Mouse (Mus musculus): ENCODE results near the gene Hmg20a. TPM values are rescaled to one million over a fixed set of nuclear protein-coding genes. Genes with fewer than 3 reads are reported as not detected.

Hmg20a gene
- polyA plus RNA-seq, 1 experiment from 2014 or later: 49.8 TPM

GRCm38 (mm10) chr9:56460987-56461386 is 42.6 kb downstream of the Hmg20a start:
- no peak for ATAC-seq (ENCODE audit: low read depth)
- H3K4me1 ChIP-seq (ENCODE audit: control insufficient read depth, insufficient read depth, low read length): peaks cover 13% of the 10 kb centered on the region; the same call in 1 of the 2 replicates
- H3K9ac ChIP-seq (ENCODE audit: low read depth, low read length): no peak overlapping the region

GRCm38 (mm10) chr9:56462606-56463005 is 44.2 kb downstream of the Hmg20a start:
- no peaks in the 10 kb centered on the region for H3K27me3 ChIP-seq (replicated peaks; ENCODE audit: control insufficient read depth, insufficient read depth, low read length)
- peaks cover 3% of the 10 kb centered on the region for H3K36me3 ChIP-seq (ENCODE audit: control insufficient read depth, insufficient read depth, low read length)
- H3K4me2 ChIP-seq (ENCODE audit: low read depth, low read length): no peak overlapping the region
- H3K4me3 ChIP-seq (ENCODE audit: low read depth, low read length): no peak overlapping the region
- H3K9ac ChIP-seq (ENCODE audit: low read depth, low read length): no peak overlapping the region
- no peaks in the 10 kb centered on the region for H3K9me3 ChIP-seq (ENCODE audit: control insufficient read depth, low read length)
- no peak overlapping the region for H3K27ac ChIP-seq (replicated peaks; ENCODE audit: low read depth, low read length)
- H3K4me1 ChIP-seq (ENCODE audit: control insufficient read depth, insufficient read depth, low read length): peaks cover 13% of the 10 kb centered on the region; the same call in 1 of the 2 replicates
- DNase-seq (ENCODE audit: low spot score) (no peak), ATAC-seq (ENCODE audit: low read depth) (no peak)
- 86% methylated on average over 1 of the region's 1 CpGs for WGBS

More at GRCm38 (mm10) chr9:56460987-56461386, 42.6 kb downstream of the Hmg20a start:
- Histone ChIP-seq H3K4me2 (ENCODE audit: low read depth, low read length) (no peak overlapping the region), H3K36me3 (ENCODE audit: control insufficient read depth, insufficient read depth, low read length) (no peaks in the 10 kb centered on the region), H3K27ac (replicated peaks; ENCODE audit: low read depth, low read length) (no peak overlapping the region), H3K9me3 (ENCODE audit: control insufficient read depth, low read length) (no peaks in the 10 kb centered on the region), H3K27me3 (replicated peaks; ENCODE audit: control insufficient read depth, insufficient read depth, low read length) (no peaks in the 10 kb centered on the region), H3K4me3 (ENCODE audit: low read depth, low read length) (no peak overlapping the region)
- no peak for DNase-seq (ENCODE audit: low spot score)
- WGBS: 78% methylated on average over 5 of the region's 5 CpGs

DNA sequence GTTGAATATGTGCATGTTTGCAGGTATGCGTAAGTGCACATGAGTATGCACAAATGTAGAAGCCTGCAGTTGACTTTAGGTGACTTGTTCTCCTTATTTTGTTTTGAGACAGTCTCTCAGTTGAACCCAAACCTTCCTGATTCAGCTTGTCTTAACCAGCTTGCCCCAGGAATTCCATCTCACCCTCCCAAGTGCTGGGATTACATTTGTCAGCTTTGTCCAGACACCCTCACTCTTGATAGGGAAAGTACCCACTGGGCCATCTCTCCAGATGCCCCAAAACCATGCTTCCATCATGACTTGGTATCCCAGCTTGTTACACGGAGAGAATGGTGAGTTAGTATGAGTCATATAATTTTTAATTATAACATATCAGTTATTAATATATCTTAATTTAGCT is 44.6 kb downstream of the Hmg20a start:
- Histone ChIP-seq H3K27ac (replicated peaks; ENCODE audit: low read depth, low read length) (no peak overlapping the region), H3K36me3 (ENCODE audit: control insufficient read depth, insufficient read depth, low read length) (peaks cover 7% of the 10 kb centered on the region), H3K4me2 (ENCODE audit: low read depth, low read length) (no peak overlapping the region), H3K27me3 (replicated peaks; ENCODE audit: control insufficient read depth, insufficient read depth, low read length) (no peaks in the 10 kb centered on the region), H3K9me3 (ENCODE audit: control insufficient read depth, low read length) (no peaks in the 10 kb centered on the region), H3K4me1 (ENCODE audit: control insufficient read depth, insufficient read depth, low read length) (peaks cover 13% of the 10 kb centered on the region; the same call in 1 of the 2 replicates), H3K4me3 (ENCODE audit: low read depth, low read length) (no peak overlapping the region), H3K9ac (ENCODE audit: low read depth, low read length) (no peak overlapping the region)
- ATAC-seq (ENCODE audit: low read depth) (no peak), DNase-seq (ENCODE audit: low spot score) (no peak)
- WGBS: 92% methylated on average over 2 of the region's 2 CpGs

GRCm38 (mm10) chr9:56463686-56464515 is 45.5 kb downstream of the Hmg20a start:
- WGBS: 60% methylated on average over 4 of the region's 4 CpGs
- Histone ChIP-seq H3K4me1 (ENCODE audit: control insufficient read depth, insufficient read depth, low read length) (peaks cover 13% of the 10 kb centered on the region; the same call in 1 of the 2 replicates), H3K9me3 (ENCODE audit: control insufficient read depth, low read length) (no peaks in the 10 kb centered on the region), H3K4me3 (ENCODE audit: low read depth, low read length) (no peak overlapping the region), H3K4me2 (ENCODE audit: low read depth, low read length) (no peak overlapping the region), H3K27me3 (replicated peaks; ENCODE audit: control insufficient read depth, insufficient read depth, low read length) (no peaks in the 10 kb centered on the region), H3K36me3 (ENCODE audit: control insufficient read depth, insufficient read depth, low read length) (peaks cover 16% of the 10 kb centered on the region), H3K27ac (replicated peaks; ENCODE audit: low read depth, low read length) (no peak overlapping the region), H3K9ac (ENCODE audit: low read depth, low read length) (no peak overlapping the region)
- no peak for DNase-seq (ENCODE audit: low spot score)
- ATAC-seq (ENCODE audit: low read depth): no peak

DNA sequence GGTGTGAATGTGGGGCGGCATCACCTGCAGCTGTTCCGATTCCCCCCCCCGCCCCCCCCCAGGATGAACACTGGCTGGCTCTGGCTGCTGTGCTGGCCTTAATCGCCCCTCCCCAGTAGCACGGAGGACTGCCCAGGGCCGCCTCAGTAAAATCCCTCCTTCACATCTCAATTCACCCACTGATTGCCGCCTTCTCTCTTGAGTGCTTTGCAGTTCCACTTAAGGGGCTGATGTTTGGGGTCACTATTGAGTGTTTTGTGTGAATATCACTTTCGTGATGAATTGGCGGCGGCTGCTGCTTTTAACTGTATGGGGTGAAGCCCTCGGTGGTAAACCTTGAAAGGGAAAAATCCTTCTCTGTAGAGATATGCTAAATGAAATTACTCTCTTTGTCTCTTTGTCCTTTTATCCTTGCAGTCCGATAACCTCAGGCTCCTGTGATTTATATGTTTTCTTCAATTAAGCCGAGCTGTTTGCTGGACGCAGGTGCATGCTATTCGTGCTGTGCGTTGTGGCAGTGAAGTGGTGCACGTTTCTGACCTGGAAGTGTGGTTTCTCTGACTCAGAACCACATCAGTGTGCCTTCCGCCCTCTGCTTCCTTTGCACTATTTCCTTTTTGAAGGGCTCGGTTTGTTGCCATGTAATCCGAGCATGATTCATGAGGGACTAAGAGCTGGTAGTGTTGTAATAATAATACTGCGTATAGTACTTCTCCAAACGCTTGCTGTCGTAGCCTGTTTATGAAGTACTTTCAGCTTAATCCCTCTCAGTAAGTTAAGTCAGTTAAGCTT is 46.6 kb downstream of the Hmg20a start:
- H3K27me3 ChIP-seq (replicated peaks; ENCODE audit: control insufficient read depth, insufficient read depth, low read length): no peaks in the 10 kb centered on the region
- peak; percentile 59 for DNase-seq (ENCODE audit: low spot score)
- no peaks in the 10 kb centered on the region for H3K9me3 ChIP-seq (ENCODE audit: control insufficient read depth, low read length)
- 49% methylated on average over 23 of the region's 23 CpGs for WGBS
- H3K9ac ChIP-seq (ENCODE audit: low read depth, low read length): no peak overlapping the region
- H3K4me2 ChIP-seq (ENCODE audit: low read depth, low read length): no peak overlapping the region
- peak; percentile 65 for ATAC-seq (ENCODE audit: low read depth)
- H3K4me1 ChIP-seq (ENCODE audit: control insufficient read depth, insufficient read depth, low read length): peaks cover 18% of the 10 kb centered on the region; the same call in 1 of the 2 replicates
- H3K4me3 ChIP-seq (ENCODE audit: low read depth, low read length): no peak overlapping the region
- H3K27ac ChIP-seq (replicated peaks; ENCODE audit: low read depth, low read length): peak overlapping the region; percentile 48; the same call in 1 of the 2 replicates
- H3K36me3 ChIP-seq (ENCODE audit: control insufficient read depth, insufficient read depth, low read length): peaks cover 25% of the 10 kb centered on the region

GRCm38 (mm10) chr9:56466251-56466650 is 47.8 kb downstream of the Hmg20a start:
- WGBS: 86% methylated on average over 4 of the region's 4 CpGs
- DNase-seq (ENCODE audit: low spot score) (no peak), ATAC-seq (ENCODE audit: low read depth) (no peak)
- H3K36me3 ChIP-seq (ENCODE audit: control insufficient read depth, insufficient read depth, low read length): peaks cover 26% of the 10 kb centered on the region
- no peak overlapping the region for H3K4me3 ChIP-seq (ENCODE audit: low read depth, low read length)
- H3K27me3 ChIP-seq (replicated peaks; ENCODE audit: control insufficient read depth, insufficient read depth, low read length): no peaks in the 10 kb centered on the region
- no peak overlapping the region for H3K9ac ChIP-seq (ENCODE audit: low read depth, low read length)
- no peak overlapping the region for H3K27ac ChIP-seq (replicated peaks; ENCODE audit: low read depth, low read length)
- no peak overlapping the region for H3K4me2 ChIP-seq (ENCODE audit: low read depth, low read length)
- H3K4me1 ChIP-seq (ENCODE audit: control insufficient read depth, insufficient read depth, low read length): peaks cover 22% of the 10 kb centered on the region; the same call in 1 of the 2 replicates
- no peaks in the 10 kb centered on the region for H3K9me3 ChIP-seq (ENCODE audit: control insufficient read depth, low read length)

DNA sequence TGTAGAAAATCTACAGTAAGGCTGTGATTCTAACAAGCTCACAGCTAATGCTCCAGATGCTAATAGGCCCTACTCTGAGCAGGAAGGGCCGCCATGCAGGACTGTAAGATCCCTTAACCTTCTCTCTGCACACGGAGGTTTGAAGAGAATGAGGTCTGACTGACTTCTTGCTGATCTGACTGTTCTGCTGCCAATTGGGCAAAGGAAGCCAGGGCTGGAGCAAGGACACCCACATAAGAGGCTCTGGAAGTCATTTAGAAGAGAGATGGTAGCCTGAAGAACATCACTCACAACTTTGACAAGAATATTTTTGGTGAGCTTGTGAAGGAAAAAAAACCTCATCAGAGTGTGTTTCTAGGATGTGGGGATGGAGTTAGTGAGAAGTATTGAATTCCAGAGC is 51.2 kb downstream of the Hmg20a start:
- Histone ChIP-seq H3K36me3 (ENCODE audit: control insufficient read depth, insufficient read depth, low read length) (peaks cover 44% of the 10 kb centered on the region), H3K27ac (replicated peaks; ENCODE audit: low read depth, low read length) (peak overlapping the region; percentile 15; the same call in 1 of the 2 replicates), H3K4me2 (ENCODE audit: low read depth, low read length) (no peak overlapping the region), H3K27me3 (replicated peaks; ENCODE audit: control insufficient read depth, insufficient read depth, low read length) (no peaks in the 10 kb centered on the region), H3K9ac (ENCODE audit: low read depth, low read length) (no peak overlapping the region), H3K4me1 (ENCODE audit: control insufficient read depth, insufficient read depth, low read length) (peaks cover 15% of the 10 kb centered on the region; the same call in 1 of the 2 replicates), H3K9me3 (ENCODE audit: control insufficient read depth, low read length) (no peaks in the 10 kb centered on the region), H3K4me3 (ENCODE audit: low read depth, low read length) (no peak overlapping the region)
- DNase-seq (ENCODE audit: low spot score): peak; percentile 13
- ATAC-seq (ENCODE audit: low read depth): no peak
- 34% methylated on average over 2 of the region's 2 CpGs for WGBS

DNA sequence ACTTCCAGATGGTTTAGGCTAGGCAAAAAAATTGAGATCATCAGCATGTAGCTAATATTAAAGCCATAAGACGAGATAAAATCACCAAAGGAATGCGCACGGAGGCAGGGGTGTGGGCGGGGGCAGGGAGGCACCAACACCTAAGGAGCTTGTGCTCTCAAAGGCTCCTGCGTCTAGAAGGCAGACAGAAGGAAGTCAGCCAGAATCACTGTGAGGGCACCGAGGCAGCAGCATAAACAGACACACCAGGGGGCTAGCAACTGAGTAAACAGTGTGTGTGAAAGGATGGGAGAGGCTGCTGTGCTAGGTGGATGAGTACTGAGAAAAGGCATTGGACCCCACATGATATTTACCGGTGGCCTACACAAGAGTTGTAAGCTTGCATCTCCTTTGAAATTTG is 51.9 kb downstream of the Hmg20a start:
- no peaks in the 10 kb centered on the region for H3K27me3 ChIP-seq (replicated peaks; ENCODE audit: control insufficient read depth, insufficient read depth, low read length)
- WGBS: 30% methylated on average over 7 of the region's 7 CpGs
- no peak overlapping the region for H3K27ac ChIP-seq (replicated peaks; ENCODE audit: low read depth, low read length)
- ATAC-seq (ENCODE audit: low read depth): no peak
- no peaks in the 10 kb centered on the region for H3K9me3 ChIP-seq (ENCODE audit: control insufficient read depth, low read length)
- no peak overlapping the region for H3K9ac ChIP-seq (ENCODE audit: low read depth, low read length)
- peaks cover 11% of the 10 kb centered on the region; the same call in 1 of the 2 replicates for H3K4me1 ChIP-seq (ENCODE audit: control insufficient read depth, insufficient read depth, low read length)
- DNase-seq (ENCODE audit: low spot score): no peak
- H3K4me2 ChIP-seq (ENCODE audit: low read depth, low read length): no peak overlapping the region
- H3K36me3 ChIP-seq (ENCODE audit: control insufficient read depth, insufficient read depth, low read length): peaks cover 50% of the 10 kb centered on the region
- H3K4me3 ChIP-seq (ENCODE audit: low read depth, low read length): no peak overlapping the region

Data from embryonic facial prominence, embryonic 14.5 days (tissue).